Mouse (Mus musculus): ENCODE data around the gene Bpnt1.

GRCm38 (mm10) chr1:185401615-185402014 is 69.7 kb downstream of the Bpnt1 start:
- TF ChIP-seq CTCF (IDR thresholded peaks at IDR 0.05; ENCODE audit: low read depth) (no peak), EP300 (IDR thresholded peaks at IDR 0.05; ENCODE audit: low read depth) (no peak)
